Mouse (Mus musculus) ES-Bruce4 (cell line): Measurements from ENCODE around the gene Cnn3.

Experiments
- CTCF ChIP-seq: IDR thresholded peaks from one replicate; pipeline ENCODE4 v1.8.1; 2011; ENCODE audit warnings: low read depth, low read length
- EP300 ChIP-seq: IDR thresholded peaks from 2 replicates; pipeline ENCODE4 v1.6.1; 2011; ENCODE audit warnings: low read depth, low read length; ENCODE audit not compliant: insufficient read depth
- POLR2A ChIP-seq: IDR thresholded peaks from one replicate; pipeline ENCODE4 v1.8.1; 2011; ENCODE audit warnings: low read length; ENCODE audit not compliant: insufficient read depth

DNA sequence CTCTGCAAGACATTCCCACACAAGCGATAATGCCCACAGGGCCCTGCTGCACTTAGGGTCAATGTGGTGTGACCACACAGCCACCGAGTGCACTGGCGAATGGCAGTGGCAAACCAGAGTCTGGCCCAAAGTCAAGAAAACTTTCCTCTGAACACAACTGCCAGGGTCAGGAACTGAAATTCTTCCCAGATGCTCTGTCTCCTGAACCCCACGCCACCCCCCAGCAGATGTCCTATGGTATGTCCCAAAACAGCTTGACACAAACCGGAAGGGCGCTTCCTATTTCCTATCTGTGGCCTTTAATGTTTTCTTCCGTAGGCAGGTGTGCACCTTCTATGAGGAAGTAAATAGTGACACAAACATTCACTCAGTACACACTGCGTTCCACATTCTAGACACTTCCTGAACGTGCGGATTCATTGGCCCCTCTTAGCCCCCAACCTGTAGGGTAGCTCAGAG is 40.8 kb downstream of the Cnn3 start:
- TF ChIP-seq CTCF: no peak
- no peak for TF ChIP-seq EP300
- TF ChIP-seq POLR2A: no peak
